Mouse (Mus musculus) liver, adult (tissue): ENCODE results near the gene Klhdc8b.

Experiments used
- GATA4 ChIP-seq: IDR thresholded peaks from 2 replicates; pipeline ENCODE4 v1.6.1; 2014; ENCODE audit warnings: mild to moderate bottlenecking, low read length; ENCODE audit not compliant: insufficient replicate concordance

Klhdc8b gene

GRCm38 (mm10) chr9:108463713-108464112, 2.3 kb upstream of the Klhdc8b start:
- TF ChIP-seq GATA4 = no peak

DNA sequence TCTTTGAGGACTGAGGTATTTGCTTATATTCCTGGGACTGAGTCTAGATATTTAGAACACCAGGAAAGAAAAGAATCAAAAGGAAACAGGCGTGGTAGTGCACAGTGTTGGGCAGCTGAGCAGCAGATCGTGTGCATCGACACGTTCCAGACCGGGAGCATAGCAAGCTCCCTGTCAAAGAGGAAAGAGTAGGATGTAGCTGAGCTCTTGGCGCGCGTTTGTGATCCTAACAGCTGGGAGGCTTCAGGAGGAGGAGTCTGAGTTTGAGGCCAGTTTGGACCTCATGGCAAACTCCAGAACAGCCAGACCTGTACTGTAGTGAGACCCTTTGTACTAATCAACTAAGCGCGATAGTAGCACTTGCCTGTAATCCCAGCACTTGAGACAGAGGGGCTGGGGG, 811 bp upstream of the Klhdc8b start:
- no peak for TF ChIP-seq GATA4

GRCm38 (mm10) chr9:108461675-108462074, 294 bp upstream of the Klhdc8b start:
- TF ChIP-seq GATA4 = no peak

DNA sequence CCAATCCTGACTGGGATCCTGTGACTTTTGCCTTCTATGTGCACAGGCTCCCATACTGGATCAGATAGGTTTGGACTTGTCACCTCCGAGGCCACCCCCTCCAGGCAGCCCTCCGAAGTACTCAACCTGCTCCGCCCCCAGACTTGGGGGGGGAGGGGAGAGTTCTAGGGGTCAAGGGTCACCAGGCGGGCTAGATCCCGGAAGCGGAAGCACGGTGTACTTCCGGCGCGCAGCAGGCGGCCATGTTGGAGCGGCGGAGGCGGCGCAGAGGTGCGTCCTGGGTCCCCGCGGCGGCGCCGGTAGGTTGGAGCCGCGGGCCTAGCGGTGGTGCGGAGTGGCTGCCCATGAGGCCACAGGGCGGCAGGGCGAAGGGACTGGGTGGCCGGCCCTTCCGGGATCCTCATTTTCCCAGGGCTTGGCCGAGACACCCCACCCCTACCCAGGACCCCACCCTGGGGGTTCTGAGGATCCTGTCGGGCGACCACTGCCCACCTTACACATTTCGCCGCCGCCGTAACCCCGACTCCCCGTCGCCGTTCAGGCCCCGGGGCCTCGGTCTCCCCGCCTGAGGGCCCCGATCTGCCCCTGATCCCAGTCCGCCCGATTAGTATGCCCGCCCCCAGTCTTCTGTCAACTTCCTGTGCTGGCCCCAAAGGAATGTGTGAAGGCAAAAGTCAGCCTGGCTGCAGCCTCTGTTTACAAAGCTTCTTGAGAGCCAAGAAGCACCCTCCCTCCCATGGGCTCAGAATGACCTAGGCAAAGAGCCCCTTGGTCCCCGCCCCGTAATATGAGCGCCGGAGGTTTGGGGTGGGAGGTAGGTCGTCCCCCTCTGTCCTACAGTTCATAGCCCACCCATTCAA, 832 bp downstream of the Klhdc8b start, which contains the start of gene Ccdc71:
TSS of gene Ccdc71 (plus strand) at position 209 of the 860 bp plus-strand sequence.
- 0 out of 2 replicates have a peak, but pooled peaks have one; percentile 1 for TF ChIP-seq GATA4

GRCm38 (mm10) chr9:108459939-108460318, 1.5 kb downstream of the Klhdc8b start:
- TF ChIP-seq GATA4 = no peak

- TF ChIP-seq GATA4 = no peak
Observed at GRCm38 (mm10) chr9:108456953-108457352, 4.4 kb downstream of the Klhdc8b start.

DNA sequence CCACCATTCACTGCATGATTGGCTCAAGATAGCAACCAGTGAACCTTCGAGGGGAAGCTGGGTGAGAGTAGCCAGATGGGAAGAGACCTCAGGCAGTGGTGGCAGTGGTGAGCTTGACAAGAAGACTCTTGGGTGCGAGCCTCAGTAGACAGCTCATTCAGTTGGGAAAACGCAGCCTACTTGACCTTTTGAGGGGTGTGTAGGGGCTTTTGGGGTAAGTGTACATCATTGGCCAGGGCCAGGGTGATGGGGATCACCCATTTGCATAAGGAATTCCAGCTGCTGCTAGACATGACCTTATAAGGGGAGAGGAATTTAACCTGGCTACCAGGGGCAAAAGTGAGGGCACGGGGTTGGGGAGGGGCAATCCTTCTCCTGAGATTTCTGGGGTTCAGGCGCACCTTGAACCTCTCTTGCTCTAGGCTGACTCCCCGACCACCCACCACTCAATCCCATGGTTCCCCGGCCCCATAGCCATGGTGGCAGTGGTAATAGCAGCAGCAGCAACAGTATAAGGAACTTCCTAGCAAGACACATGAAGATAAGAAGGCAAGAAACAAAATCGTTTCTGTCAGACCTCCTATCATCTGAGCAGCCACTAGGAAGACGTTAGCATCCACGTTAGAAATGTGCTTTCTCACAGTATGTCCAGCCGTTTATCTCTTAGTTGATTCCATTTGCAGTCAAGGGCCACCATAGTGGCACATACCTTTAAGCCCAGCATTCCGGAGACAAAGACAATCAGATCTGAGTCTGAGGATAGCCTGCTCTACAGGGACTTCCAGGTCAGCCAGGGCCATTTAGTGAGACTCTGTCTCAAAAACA, 5.4 kb downstream of the Klhdc8b start:
- no peak for TF ChIP-seq GATA4

DNA sequence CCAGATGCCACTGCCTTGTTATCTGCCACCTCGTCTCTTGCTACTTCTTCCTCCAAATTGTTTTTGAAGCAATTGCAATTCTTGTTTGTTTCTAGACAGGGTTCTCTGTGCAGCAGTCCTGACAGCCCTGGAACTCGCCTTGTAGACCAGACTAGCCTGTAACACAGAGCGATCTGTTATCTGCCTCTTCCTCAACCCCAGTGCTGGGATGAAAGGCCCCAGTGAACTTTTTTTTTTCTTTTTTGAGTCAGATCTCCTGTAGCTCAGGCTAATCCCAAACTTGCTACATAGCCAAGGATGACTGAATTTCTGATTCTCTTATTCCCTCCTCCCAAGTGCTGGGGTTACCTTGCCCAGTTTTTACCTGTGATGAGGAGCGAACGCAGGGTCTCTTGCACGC, 7.0 kb downstream of the Klhdc8b start:
- TF ChIP-seq GATA4 = no peak

- TF ChIP-seq GATA4 = no peak
Observed at GRCm38 (mm10) chr9:108453458-108453857, 7.9 kb downstream of the Klhdc8b start.

DNA sequence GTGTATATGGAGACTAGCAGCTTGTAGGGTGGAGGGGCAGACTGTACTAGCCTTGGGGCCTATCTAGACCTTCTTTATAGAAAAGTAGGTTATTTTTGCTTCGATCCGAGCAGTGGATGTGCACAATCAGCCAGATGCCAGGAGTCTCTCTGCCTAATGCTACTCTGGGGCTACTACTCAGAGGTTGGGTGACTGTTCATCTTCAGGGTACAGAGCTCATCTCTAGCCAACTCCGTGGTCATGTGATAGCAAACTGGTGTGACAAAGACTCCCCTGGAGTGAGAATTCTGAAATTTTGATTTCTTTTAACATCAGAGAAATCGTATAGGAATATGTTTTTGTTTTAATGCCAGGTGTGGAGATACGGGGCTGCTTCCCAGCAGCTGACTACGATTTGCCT, 8.5 kb downstream of the Klhdc8b start:
- no peak for TF ChIP-seq GATA4

DNA sequence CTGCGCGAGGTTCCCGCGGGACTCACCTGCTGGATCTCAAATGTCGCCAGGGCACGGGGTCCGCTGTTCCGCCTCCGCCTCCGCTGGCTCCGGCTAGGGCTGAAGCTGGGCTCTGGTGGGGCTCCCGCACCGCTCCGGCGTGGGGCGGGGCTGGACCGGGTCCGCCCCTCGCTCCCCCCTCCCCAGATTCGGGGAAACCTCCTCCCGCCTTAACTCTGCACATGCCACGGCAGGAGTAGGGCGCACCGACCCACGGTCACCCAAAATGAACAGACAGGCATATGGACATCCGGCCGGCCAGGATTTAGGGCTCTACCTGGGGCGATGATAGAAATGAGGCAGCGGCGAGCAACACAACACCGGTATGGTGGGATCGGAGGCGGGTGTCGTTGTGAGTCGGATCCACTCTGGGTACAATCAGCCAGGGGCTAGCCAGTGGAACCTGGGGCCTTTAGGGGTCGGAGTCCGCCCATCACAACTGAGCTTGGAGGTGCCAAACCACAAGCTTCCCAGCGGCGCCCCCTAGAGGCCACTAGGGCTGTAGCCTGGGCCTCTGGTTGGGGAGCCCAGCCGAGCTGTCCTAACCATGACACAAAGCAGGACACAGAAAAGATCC, 9.0 kb downstream of the Klhdc8b start:
- no peak for TF ChIP-seq GATA4

GRCm38 (mm10) chr9:108451519-108452160, 9.7 kb downstream of the Klhdc8b start:
- no peak for TF ChIP-seq GATA4

GRCm38 (mm10) chr9:108451170-108451493, 10.2 kb downstream of the Klhdc8b start:
- no peak for TF ChIP-seq GATA4

DNA sequence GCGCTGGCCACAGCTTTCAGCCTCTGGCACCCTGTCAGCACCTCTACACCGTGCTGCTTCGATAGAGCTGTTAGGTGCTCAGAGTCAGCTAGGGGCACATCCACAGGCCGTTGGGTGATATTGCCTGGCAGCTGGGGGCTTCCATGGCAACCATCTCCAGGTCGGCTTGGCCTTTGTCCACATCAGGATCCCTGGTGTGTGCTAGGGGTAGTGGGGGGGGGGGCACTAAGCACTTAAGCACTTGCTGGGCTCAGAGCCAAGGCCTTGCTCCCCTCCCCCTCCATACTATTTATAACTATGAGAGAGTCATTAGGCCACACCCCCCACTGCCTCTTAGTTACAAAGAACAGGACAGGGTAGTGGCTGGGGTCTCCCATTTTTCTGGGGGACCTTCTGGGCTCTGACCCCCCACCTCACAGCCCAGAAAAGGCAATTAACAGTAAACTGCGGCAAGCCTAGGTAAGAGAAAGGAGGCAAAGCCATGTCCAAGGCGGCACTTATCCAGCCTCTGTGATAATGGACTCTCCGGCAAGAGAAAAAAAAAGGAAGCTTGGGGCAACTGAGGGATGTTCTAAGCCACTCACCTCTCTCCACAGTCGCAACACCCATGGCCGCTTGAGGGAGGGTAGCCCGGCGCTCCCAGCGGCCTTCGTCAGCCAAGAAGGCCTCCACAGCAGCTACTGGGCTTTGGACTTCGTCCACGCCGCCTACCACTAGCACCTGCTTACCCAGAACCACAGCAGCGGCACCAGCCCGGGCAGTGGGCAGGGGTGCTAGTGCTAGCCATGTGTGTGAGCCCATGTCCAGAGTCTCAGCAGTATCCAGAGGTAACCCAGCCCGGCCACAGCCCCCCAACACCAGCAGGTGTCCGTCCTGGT, 10.8 kb downstream of the Klhdc8b start:
- TF ChIP-seq GATA4 = no peak
